Mouse (Mus musculus) cerebellum, postnatal 25 days (tissue): ENCODE measurements at regions not wholly inside any gene's neighbourhood (a gene's known extent, or its start where the extent isn't known, plus 50 kb on each side); places are given as distances from the start of the nearest gene placed in this dataset.
"Not testable (repeated sequence)": the region's sequence is repeated elsewhere in the genome, so short reads cannot be mapped to it uniquely, and the experiment has no call there.

Experiments used
- DNase-seq, 2 experiments: peaks; one replicate each; pipeline ENCODE4 v3.0.0; 2021; ENCODE audit warnings: mixed read lengths in 2 of 2

- DNase-seq: no peak
These were observed 50.7 kb upstream of the Jade1 start for GRCm38 (mm10) chr3:41504867-41505266.

DNA sequence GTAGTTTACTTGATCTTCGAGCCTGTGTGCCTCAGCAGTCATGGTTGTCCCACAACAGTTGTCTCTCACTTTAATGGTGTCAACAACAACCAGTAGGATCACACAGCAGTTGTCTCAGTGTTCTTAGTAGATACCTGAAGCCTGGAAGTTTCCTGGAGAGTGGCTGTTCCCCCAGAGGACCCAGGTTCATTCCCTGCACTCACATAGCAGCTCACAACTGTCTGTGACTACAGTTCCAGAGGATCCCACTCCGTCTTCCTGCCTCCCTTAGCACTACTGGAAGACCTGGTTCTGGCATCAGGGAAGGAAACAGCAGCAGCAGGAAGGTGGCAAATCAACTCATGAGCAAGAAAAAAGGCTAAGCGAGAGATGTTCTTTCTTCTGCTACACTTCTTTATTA, 53.4 kb upstream of the Jade1 start:
- DNase-seq: no peak

DNA sequence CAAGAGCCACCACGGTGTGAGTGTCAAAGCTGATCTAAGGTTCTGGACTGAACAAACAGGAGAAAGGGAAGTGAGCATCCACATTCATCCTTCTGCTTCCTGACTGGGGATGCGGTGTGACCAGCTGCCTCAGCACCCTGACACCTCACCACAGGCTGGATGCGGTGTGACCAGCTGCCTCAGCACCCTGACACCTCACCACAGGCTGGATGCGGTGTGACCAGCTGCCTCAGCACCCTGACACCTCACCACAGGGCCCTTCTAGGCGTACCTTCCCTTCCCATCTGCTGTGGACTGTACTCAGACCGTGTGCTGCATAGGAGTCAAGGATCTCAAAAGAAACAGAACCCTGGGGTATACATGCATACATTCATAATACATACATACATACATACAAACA, 53.9 kb upstream of the Jade1 start:
- DNase-seq: not testable (repeated sequence)

- DNase-seq: no peak
These were observed 54.4 kb upstream of the Jade1 start for GRCm38 (mm10) chr3:41501124-41501523.

DNA sequence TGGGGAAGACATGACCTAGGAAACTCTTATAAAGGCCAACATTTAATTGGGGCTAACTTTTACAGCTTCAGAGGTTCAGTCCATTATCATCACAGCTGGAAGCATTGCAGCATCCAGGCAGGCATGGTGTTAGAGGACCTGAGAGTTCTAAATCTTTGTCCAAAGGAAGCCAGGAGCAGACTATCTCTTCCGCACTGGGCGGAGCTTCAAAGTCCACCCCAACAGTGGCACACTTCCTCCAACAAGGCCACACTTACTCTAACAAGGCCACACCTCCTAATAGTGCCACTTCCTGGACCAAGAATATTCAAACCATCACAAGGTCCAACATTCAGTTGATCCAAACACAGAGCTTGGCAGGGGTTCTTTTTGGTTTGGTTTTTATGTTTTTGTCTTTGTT, 55.9 kb upstream of the Jade1 start:
- DNase-seq: no peak

- DNase-seq: no peak
These were observed 56.7 kb upstream of the Jade1 start for GRCm38 (mm10) chr3:41498791-41499190.

DNA sequence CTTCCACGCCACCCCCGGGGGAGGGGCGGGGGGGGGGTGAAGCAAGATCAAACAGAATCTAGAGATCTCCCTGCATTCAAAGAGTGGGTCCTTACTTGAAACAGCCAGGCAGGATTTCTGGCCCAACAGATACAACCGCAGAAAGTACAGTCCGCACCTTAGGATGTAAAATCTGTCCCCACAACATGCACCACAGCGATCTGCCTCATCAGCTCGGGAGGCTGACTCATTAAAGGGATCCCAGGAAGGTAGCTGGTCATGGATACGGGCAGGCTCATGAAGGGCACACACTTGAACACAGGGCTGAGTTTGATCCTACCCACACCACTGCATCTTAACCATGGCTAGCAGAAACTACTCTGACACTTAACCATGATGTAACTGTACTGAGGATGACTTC, 57.8 kb upstream of the Jade1 start:
- DNase-seq: no peak

DNA sequence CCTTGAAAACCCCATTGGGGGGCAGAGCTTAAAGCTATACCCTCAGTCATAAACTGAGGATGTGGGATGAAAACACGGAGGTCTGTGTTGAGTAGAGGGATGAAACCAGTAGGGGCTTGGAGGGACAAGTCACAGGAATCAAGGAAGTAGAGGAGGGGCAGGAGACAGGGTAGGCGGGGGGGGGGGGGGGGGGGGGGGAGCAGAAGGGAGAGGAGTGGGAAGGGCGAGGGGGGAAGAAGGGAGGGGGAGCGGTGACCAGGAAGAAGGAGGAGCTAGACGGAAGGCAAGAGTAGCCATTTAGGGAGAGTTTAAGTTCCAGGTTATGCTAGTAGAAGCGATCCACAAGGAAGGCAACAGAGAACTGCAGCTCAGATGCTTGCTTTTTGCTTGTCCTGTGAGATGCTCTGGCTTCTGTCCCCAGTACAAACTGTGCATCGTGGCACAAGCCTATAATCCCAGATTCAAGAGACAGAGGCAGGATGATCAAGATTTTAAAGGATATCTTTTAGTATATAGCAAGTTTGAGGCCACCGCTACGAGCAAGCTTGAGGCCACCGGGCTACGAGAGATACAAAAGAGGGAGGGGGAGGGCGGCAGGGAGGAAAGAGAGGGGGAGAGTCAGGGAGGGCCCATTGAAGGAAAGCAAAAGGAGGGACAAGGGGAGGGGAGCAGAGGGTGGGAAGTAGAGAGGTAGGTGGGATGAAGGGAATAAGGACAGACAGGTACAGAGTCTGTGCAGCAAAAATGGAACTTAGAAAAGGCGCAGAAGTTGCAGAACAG, 58.4 kb upstream of the Jade1 start:
- no peak for DNase-seq

GRCm38 (mm10) chr3:41495893-41496292, 59.6 kb upstream of the Jade1 start:
- DNase-seq: no peak

GRCm38 (mm10) chr3:41495097-41495496, 60.4 kb upstream of the Jade1 start:
- DNase-seq: no peak

DNA sequence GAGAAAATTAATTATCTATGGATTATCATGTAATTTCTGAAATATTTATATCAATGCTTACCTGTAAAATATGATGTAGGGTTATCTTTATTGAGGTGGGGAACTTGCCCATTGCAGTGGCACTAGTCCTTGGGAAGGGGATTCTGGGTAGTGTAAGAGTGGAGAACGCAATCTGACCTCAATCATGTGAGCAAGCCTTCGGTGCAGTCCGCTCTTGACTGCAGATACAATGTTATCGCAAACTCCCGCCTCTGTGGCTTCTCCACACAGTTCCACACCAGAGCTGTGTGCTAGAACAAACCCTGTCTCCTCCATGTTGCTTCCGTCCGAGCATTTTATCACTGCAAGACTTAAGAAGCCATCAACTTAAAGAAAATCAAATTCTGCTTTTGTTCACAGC, 62.1 kb upstream of the Jade1 start:
- no peak for DNase-seq

DNA sequence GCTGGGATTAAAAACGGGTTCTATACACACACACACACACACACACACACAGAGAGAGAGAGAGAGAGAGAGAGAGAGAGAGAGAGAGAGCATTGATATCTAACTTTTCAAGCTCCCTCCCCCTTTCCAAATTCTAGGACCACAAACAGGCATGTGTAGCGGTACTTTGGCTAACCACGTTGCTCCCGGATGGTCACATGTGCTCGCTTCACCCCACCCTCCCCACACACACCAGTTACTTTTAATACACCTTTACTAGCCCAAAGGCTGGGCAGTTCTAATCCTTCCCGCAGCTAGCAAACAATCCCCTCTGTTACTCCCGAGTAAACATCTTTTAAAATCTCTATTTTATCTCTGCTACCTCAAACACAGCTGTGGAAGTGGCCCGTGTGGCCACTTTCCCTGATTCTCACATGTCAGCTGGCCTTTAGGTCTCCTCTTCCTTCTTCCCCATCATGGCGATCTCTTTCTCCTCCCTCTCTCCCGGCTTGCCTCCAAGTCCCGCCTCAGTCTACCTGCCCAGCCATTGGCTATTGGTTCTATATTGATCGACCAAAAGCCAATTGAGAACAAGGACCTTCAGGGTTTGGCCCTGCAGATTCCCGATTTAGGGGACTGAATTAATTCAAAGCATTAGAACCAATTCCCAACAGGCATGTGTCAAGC, 62.7 kb upstream of the Jade1 start:
- no peak for DNase-seq

GRCm38 (mm10) chr3:41492031-41492726, 63.4 kb upstream of the Jade1 start:
- peak in 1 of 2 experiments; percentile 24 for DNase-seq

GRCm38 (mm10) chr3:41491185-41491584, 64.3 kb upstream of the Jade1 start:
- DNase-seq: no peak

GRCm38 (mm10) chr3:41489998-41490397, 65.5 kb upstream of the Jade1 start:
- DNase-seq: no peak

DNA sequence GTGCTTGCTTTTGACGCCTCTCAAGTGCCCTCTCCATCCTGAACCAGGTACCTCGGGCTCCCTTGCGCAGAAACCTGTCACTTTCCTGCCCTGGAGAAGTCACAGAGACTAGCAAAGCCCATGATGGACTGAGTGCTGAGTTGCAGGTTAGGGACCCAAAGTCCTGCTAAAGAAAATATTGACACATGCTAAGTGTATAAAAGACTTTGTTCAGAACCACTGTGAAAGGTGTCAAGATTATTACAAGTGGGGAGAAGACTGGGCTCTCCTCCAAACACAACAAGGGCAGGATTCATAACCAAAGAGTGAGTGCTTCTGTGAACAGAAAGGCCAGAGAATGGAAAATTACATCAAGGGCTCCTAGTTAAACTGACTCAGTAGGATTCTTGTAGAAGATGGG, 66.0 kb upstream of the Jade1 start:
- no peak for DNase-seq

DNA sequence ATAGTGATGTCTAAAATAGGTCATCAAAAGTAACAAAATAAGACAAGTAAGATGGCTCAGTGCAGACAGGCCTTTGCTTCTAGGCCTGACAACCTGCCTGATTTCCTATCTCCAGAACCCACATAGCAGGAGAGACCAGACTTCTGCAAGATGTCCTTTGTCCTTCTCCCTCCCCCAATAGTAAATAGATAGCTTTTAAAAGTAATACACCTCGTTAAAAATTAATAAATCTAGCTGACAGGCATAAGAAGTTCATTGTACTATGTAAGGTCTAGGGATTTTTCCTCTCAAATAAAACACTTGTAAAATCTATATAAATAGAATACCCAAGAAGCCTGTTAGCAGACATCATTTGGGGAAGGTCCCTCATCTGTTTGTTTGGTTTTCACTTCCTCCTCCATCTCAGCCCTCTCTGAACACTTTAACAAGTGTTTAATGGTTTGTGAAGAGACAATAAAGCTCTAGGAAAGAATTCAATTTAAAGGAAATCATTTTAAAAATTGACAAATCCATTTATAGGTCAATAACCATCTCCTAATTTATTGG, 67.2 kb upstream of the Jade1 start:
- DNase-seq: no peak

DNA sequence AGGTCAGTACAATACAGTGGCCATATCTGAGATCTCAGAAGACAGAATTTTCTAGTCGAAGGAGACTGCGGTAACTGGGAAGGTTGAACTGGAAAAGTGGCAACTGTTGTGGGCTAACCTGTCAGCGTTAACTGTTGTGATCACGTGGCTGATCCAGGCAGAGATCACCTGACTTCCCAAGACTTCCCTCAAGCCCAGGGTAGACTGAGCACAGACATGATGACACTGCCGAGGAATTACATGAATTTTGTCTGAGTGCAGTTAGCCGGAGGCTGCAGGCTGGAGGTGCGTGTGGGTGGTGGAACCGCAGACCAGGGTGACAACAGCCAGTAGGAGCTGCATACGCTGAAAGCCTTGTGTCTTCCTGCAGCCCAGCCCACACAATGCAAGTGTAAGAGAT, 70.6 kb upstream of the Jade1 start:
- DNase-seq: no peak

DNA sequence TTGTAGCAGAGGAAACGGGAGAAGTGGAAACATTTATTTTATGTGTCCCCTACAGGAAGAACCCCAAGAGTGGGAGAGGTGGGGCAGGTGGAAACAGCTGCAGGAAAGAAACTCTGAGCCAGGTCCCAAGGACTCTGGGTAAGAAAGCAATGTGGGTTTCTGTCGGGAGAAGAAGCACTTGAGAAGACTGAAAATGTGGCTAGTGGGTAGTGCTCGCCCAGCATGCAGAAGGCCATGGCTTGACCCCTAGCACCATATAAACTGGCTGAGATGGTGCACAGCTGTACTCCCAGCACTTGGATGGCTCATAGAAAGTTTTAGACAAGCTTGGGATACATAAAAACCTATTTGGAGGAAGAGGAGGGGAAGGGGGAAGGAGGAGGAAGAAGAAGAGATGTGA, 71.9 kb upstream of the Jade1 start:
- no peak for DNase-seq

GRCm38 (mm10) chr3:41482881-41483494, 72.5 kb upstream of the Jade1 start:
- DNase-seq: no peak

GRCm38 (mm10) chr3:41480186-41480585, 75.3 kb upstream of the Jade1 start:
- DNase-seq: no peak

GRCm38 (mm10) chr3:41478971-41479370, 76.6 kb upstream of the Jade1 start:
- DNase-seq: no peak

DNA sequence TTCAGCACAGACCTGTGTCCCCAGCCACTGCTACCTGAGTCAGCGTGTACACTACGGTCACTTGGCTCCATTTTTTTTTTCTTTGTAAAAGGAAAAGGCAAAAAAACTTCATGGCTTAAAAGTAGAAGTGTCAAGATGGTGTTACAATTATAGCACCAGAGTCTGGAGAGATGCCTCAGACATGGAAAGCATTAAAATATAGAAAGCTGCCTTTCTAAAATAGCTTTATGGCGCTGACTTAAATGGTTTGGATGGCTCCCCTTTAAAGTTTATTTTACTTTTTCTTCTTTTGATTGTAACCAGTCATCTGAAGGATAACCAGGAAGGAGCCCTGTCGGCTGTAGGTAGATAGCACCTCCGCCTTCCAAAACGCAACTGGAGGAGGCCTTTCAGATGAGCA, 79.0 kb upstream of the Jade1 start:
- no peak for DNase-seq
